Mouse (Mus musculus) midbrain, embryonic 11.5 days (tissue): ENCODE data around the gene Eprs. TPM values are rescaled to one million over a fixed set of nuclear protein-coding genes. Genes with fewer than 3 reads are reported as not detected.

Experiments
- ATAC-seq: fragments of 200-750 bp; cut with Nextera tagmentation; 2 replicates; pipeline ENCODE4 v1.8.0; 2017; ENCODE audit warnings: moderate TSS enrichment, moderate library complexity; ENCODE audit not compliant: low FRiP score
- DNase-seq: peaks from one replicate; pipeline ENCODE4 v3.0.0; 2015; ENCODE audit warnings: low spot score; ENCODE audit errors: missing footprints
- H3K27ac ChIP-seq: fragments of 300-500 bp; sonication (generic); 2 replicates; pipeline ENCODE4 v1.5.1; 2014; ENCODE audit warnings: low read depth, low read length
- H3K27me3 ChIP-seq: fragments of 300-500 bp; sonication (generic); 2 replicates; pipeline ENCODE4 v1.6.1; 2014; ENCODE audit warnings: mild to moderate bottlenecking, low read length, moderate library complexity, mixed read lengths; ENCODE audit not compliant: control insufficient read depth, insufficient read depth
- H3K36me3 ChIP-seq: fragments of 300-500 bp; sonication (generic); 2 replicates; pipeline ENCODE4 v1.6.1; 2014; ENCODE audit warnings: mild to moderate bottlenecking, low read length, moderate library complexity, mixed read lengths; ENCODE audit not compliant: control insufficient read depth, insufficient read depth
- H3K4me1 ChIP-seq: fragments of 300-500 bp; sonication (generic); 2 replicates; pipeline ENCODE4 v1.6.1; 2014; ENCODE audit warnings: low read length; ENCODE audit not compliant: control insufficient read depth, insufficient read depth
- H3K4me2 ChIP-seq: fragments of 300-500 bp; sonication (generic); 2 replicates; pipeline ENCODE4 v1.6.1; 2014; ENCODE audit warnings: mild to moderate bottlenecking, moderate library complexity
- H3K4me3 ChIP-seq: fragments of 300-500 bp; sonication (generic); 2 replicates; pipeline ENCODE4 v1.5.1; 2014; ENCODE audit warnings: low read depth, low read length
- H3K9ac ChIP-seq: fragments of 300-500 bp; sonication (generic); 2 replicates; pipeline ENCODE4 v1.6.1; 2014; ENCODE audit warnings: low read length
- H3K9me3 ChIP-seq: fragments of 300-500 bp; sonication (generic); 2 replicates; pipeline ENCODE4 v1.6.1; 2016; ENCODE audit warnings: low read length; ENCODE audit not compliant: control insufficient read depth
- WGBS: fragments of 180-500 bp; shearing (Covaris S2); extraction: QIAGEN DNeasy Blood & Tissue Kit; methylation state at CpG from one replicate; pipeline ENCODE4 v1.1.7; 2014; 5-methylcytosine and 5-hydroxymethylcytosine counted together
- polyA plus RNA-seq: library from polyadenylated mRNA; unstranded; fragments of >200 nt; fragmentation: Nextera tagmentation; extraction: Ambion mirVana; gene quantifications from 2 replicates; pipeline ENCODE4 v1.2.1, GENCODE M21; 2014

Gene Eprs
- polyA plus RNA-seq, 1 experiment from 2014 or later: 140 TPM

GRCm38 (mm10) chr1:185430488-185430887 is 67.6 kb downstream of the Eprs start:
- no peak overlapping the region for H3K27ac ChIP-seq
- DNase-seq (no peak), ATAC-seq (no peak)
- no peaks in the 10 kb centered on the region for H3K9me3 ChIP-seq
- peaks cover 6% of the 10 kb centered on the region; the same call in 1 of the 2 replicates for H3K36me3 ChIP-seq
- no peaks in the 10 kb centered on the region for H3K27me3 ChIP-seq
- no peak overlapping the region for H3K4me3 ChIP-seq
- no peak overlapping the region for H3K4me2 ChIP-seq
- WGBS: 90% methylated on average over 5 of the region's 5 CpGs
- H3K4me1 ChIP-seq: no peaks in the 10 kb centered on the region
- H3K9ac ChIP-seq: no peak overlapping the region

- DNase-seq: no peak
- H3K9ac ChIP-seq: no peak overlapping the region
- H3K4me1 ChIP-seq: no peaks in the 10 kb centered on the region
- peaks cover 6% of the 10 kb centered on the region; the same call in 1 of the 2 replicates for H3K36me3 ChIP-seq
- no peak overlapping the region for H3K4me3 ChIP-seq
- WGBS: 84% methylated on average over 6 of the region's 6 CpGs
- ATAC-seq: no peak
- H3K4me2 ChIP-seq: no peak overlapping the region
- no peaks in the 10 kb centered on the region for H3K27me3 ChIP-seq
- H3K9me3 ChIP-seq: no peaks in the 10 kb centered on the region
- no peak overlapping the region for H3K27ac ChIP-seq
Measured at GRCm38 (mm10) chr1:185431245-185431997, 68.6 kb downstream of the Eprs start.

GRCm38 (mm10) chr1:185431998-185432317 is 69.1 kb downstream of the Eprs start:
- no peak for DNase-seq
- Histone ChIP-seq H3K4me3 (no peak overlapping the region), H3K27me3 (no peaks in the 10 kb centered on the region), H3K27ac (no peak overlapping the region), H3K9me3 (no peaks in the 10 kb centered on the region), H3K36me3 (peaks cover 6% of the 10 kb centered on the region; the same call in 1 of the 2 replicates), H3K9ac (no peak overlapping the region), H3K4me2 (no peak overlapping the region), H3K4me1 (no peaks in the 10 kb centered on the region)
- 87% methylated on average over 13 of the region's 13 CpGs for WGBS
- no peak for ATAC-seq

- H3K27ac ChIP-seq: no peak overlapping the region
- H3K4me1 ChIP-seq: no peaks in the 10 kb centered on the region
- no peak overlapping the region for H3K4me2 ChIP-seq
- ATAC-seq (no peak), DNase-seq (no peak)
- H3K9ac ChIP-seq: no peak overlapping the region
- H3K9me3 ChIP-seq: no peaks in the 10 kb centered on the region
- no peaks in the 10 kb centered on the region for H3K27me3 ChIP-seq
- H3K36me3 ChIP-seq: peaks cover 4% of the 10 kb centered on the region; the same call in 1 of the 2 replicates
- WGBS: 88% methylated on average over 6 of the region's 6 CpGs
- H3K4me3 ChIP-seq: no peak overlapping the region
Measured at GRCm38 (mm10) chr1:185433112-185433511, 70.3 kb downstream of the Eprs start.

- Histone ChIP-seq H3K4me3 (no peak overlapping the region), H3K9ac (no peak overlapping the region), H3K27ac (no peak overlapping the region), H3K27me3 (no peaks in the 10 kb centered on the region), H3K4me2 (no peak overlapping the region), H3K9me3 (no peaks in the 10 kb centered on the region), H3K4me1 (no peaks in the 10 kb centered on the region), H3K36me3 (no peaks in the 10 kb centered on the region)
- no peak for DNase-seq
- no peak for ATAC-seq
- 72% methylated on average over 9 of the region's 9 CpGs for WGBS
Measured at GRCm38 (mm10) chr1:185438841-185439580, 76.2 kb downstream of the Eprs start.

- DNase-seq (no peak), ATAC-seq (no peak)
Measured at GRCm38 (mm10) chr1:185441703-185442472, 79.0 kb downstream of the Eprs start.

GRCm38 (mm10) chr1:185448936-185449335 is 86.1 kb downstream of the Eprs start:
- no peaks in the 10 kb centered on the region for H3K4me1 ChIP-seq
- ATAC-seq (no peak), DNase-seq (no peak)
- no peaks in the 10 kb centered on the region for H3K36me3 ChIP-seq
- no peak overlapping the region for H3K4me3 ChIP-seq
- H3K9me3 ChIP-seq: no peaks in the 10 kb centered on the region
- no peaks in the 10 kb centered on the region for H3K27me3 ChIP-seq
- H3K9ac ChIP-seq: no peak overlapping the region
- H3K27ac ChIP-seq: no peak overlapping the region
- 87% methylated on average over 7 of the region's 7 CpGs for WGBS
- no peak overlapping the region for H3K4me2 ChIP-seq

More at GRCm38 (mm10) chr1:185441703-185442472, 79.0 kb downstream of the Eprs start:
- Histone ChIP-seq H3K9ac (no peak overlapping the region), H3K9me3 (no peaks in the 10 kb centered on the region), H3K27ac (no peak overlapping the region), H3K36me3 (no peaks in the 10 kb centered on the region), H3K4me3 (no peak overlapping the region), H3K27me3 (no peaks in the 10 kb centered on the region), H3K4me2 (no peak overlapping the region), H3K4me1 (no peaks in the 10 kb centered on the region)
- 68% methylated on average over 18 of the region's 18 CpGs for WGBS

GRCm38 (mm10) chr1:185449727-185450126 is 86.9 kb downstream of the Eprs start:
- Histone ChIP-seq H3K27me3 (peaks cover 6% of the 10 kb centered on the region; the same call in 1 of the 2 replicates), H3K9me3 (no peaks in the 10 kb centered on the region), H3K4me1 (peaks cover 4% of the 10 kb centered on the region; the same call in 1 of the 2 replicates), H3K4me2 (no peak overlapping the region), H3K27ac (no peak overlapping the region), H3K4me3 (no peak overlapping the region), H3K36me3 (no peaks in the 10 kb centered on the region), H3K9ac (no peak overlapping the region)
- ATAC-seq: no peak
- no peak for DNase-seq
- whole genome bisulfite sequencing: 84% methylated on average over 2 of the region's 2 CpGs
